Mouse (Mus musculus): Measurements from ENCODE around the gene Nt5m. TPM values are rescaled to one million over a fixed set of nuclear protein-coding genes. Genes with fewer than 3 reads are reported as not detected.
A peak's percentile ranks its signal among the peaks of the same experiment; 100 is the strongest.

Gene Nt5m
- 6.1 and 6.2 TPM in 2 replicates for total RNA-seq (2017)

DNA sequence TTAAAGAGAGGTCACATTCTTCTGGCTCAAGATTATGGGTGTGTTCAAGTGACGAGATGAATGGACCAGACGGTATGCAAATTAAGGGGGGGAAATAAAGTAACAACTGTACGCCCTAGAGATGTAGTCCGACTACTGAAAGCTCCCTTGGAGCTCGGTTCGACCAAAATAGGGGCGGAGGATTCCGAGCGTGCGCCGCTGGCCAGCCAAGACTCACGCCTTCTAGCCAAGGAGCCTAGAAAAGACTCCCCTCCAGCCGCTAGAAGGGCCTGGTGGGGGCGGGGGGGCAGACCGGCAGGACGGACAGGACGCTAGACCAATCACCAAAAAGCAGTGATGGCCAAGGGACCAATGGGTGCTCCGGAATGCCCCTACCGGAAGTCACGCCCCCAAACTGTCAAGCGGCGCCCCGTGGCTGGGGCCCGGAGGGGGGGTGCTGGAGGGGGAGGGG, at the start of gene Nt5m:
TSS of gene Nt5m (plus strand) at position 440 of the 451 bp plus-strand sequence.
- peak; percentile 90 for ATAC-seq (ENCODE audit: extremely low read depth, insufficient number of reproducible peaks, low FRiP score, poor library complexity, severe bottlenecking)

- no peak for ATAC-seq (ENCODE audit: extremely low read depth, insufficient number of reproducible peaks, low FRiP score, poor library complexity, severe bottlenecking)
These were observed 45.9 kb upstream of the Nt5m start for GRCm38 (mm10) chr11:59793390-59793789.

- no peak for ATAC-seq (ENCODE audit: extremely low read depth, insufficient number of reproducible peaks, low FRiP score, poor library complexity, severe bottlenecking)
These were observed 38.8 kb upstream of the Nt5m start for GRCm38 (mm10) chr11:59800412-59800811.

DNA sequence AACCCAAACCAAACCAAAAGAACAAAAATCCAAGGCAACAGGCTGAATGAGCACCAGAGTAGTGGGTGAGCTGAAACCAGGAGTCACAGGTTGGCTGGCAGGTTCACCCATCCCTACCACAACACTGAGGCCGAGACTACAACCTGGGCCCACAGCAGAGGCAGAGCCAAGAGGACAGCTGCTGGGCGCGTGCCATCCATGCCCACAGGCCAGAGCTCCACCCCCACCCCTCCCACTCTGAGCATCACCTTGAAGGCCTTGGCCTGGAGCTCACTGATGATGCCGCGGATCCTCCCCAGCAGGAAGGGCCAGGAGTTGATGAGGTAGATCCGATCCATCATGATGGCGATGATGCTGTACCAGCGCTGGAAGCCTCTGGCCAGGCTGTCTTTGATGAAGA, 37.4 kb upstream of the Nt5m start:
- ATAC-seq (ENCODE audit: extremely low read depth, insufficient number of reproducible peaks, low FRiP score, poor library complexity, severe bottlenecking) = no peak

GRCm38 (mm10) chr11:59803516-59803915, 35.7 kb upstream of the Nt5m start:
- no peak for ATAC-seq (ENCODE audit: extremely low read depth, insufficient number of reproducible peaks, low FRiP score, poor library complexity, severe bottlenecking)

DNA sequence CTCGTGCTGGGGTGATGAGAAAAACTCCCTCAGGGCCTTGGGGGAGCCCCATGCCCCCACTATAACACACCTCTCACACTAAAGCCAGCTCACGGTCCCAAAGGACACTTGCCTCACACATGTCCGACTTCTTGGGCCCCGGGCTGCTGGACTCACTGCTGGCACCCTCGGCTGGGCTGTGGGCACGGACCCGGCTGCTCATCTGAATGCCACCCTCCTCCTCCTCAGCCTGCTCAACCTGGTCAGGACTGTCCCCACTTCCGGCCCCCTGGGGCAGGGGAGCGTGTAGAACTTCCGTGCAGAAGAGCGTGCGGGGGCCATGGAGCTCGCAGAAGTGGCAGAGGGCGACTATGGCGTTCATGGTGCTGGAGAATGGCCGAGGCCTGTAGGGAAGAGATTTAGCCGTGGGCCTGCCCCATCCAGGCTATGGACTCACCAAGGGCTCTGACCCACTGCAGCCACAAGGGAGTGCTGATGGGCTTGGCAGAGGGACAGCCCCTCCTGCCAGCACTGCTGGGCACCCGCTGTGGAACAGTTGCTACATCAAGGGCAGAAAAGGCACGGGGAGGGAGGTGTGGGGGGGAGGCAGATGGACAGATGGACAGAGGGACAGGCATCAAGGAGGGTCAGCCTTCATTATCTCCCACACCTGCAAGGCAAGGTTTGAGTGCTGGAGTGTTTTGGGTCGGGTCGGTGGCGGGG, 34.7 kb upstream of the Nt5m start:
- no peak for ATAC-seq (ENCODE audit: extremely low read depth, insufficient number of reproducible peaks, low FRiP score, poor library complexity, severe bottlenecking)

DNA sequence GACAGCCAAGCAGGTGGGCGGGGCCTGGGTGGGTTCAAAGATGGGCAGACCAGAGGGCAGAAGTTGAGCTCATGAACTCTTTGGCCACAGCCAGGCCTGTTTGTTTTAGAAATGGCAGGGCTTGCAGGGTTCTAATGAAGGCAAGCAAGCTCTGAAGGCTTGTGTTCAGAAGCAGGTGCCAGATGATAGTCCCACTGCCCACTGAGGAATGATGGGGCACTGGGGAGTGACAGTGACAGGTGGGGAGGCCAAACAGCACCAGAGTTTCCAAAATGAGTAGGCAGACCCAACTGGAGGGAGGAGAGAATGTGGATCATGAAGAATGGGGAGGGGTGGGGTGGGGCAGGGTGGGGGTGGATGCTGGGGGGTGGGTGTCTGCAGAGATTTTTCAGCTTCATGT, 34.0 kb upstream of the Nt5m start:
- no peak for ATAC-seq (ENCODE audit: extremely low read depth, insufficient number of reproducible peaks, low FRiP score, poor library complexity, severe bottlenecking)

- no peak for ATAC-seq (ENCODE audit: extremely low read depth, insufficient number of reproducible peaks, low FRiP score, poor library complexity, severe bottlenecking)
These were observed 33.6 kb upstream of the Nt5m start for GRCm38 (mm10) chr11:59805656-59806055.

DNA sequence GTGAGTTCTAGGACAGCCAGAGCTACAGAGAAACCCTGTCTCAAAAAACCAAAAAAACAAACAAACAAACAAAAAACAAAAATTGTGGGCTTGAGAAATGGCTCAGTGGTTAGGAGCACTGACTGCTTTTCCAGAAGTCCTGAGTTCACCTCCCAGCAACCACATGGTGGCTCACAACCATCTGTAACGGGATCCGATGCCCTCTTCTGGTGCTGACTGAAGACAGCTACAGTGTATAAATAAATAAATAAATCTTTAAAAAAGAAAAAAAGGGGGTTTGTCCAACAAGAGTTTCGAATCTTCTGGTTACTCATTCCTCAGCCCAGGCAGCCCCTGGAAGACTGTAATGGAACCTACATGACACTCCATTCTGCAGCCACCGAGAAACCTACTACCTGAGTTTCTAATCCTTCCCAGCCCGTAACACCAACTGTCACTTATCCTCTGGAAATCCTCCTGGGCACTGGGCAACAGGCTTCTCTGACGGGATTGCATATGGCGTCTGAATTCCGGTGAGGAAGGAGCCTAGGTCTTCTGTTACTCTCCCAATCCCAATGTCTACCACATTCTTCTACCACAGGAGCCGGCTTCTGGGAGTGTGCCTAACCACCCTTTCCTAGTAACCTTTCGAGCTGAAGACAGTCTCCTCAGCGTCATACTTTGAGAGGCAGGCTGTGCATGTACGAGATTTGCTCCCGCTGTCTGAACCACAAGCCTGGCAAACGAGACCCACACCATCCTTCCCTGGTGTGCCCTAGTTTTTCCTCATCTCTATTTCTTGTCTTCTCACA, 30.9 kb upstream of the Nt5m start:
- no peak for ATAC-seq (ENCODE audit: extremely low read depth, insufficient number of reproducible peaks, low FRiP score, poor library complexity, severe bottlenecking)

GRCm38 (mm10) chr11:59809071-59809669, 30.1 kb upstream of the Nt5m start:
- ATAC-seq (ENCODE audit: extremely low read depth, insufficient number of reproducible peaks, low FRiP score, poor library complexity, severe bottlenecking) = peak; percentile 45

GRCm38 (mm10) chr11:59809670-59810474, 29.4 kb upstream of the Nt5m start, which contains the start of gene Flcn:
Gene Flcn (minus strand): TSS chr11:59810016.
- ATAC-seq (ENCODE audit: extremely low read depth, insufficient number of reproducible peaks, low FRiP score, poor library complexity, severe bottlenecking) = peak; percentile 82

GRCm38 (mm10) chr11:59810480-59811158, 28.6 kb upstream of the Nt5m start:
- ATAC-seq (ENCODE audit: extremely low read depth, insufficient number of reproducible peaks, low FRiP score, poor library complexity, severe bottlenecking) = no peak

GRCm38 (mm10) chr11:59811211-59811610, 28.0 kb upstream of the Nt5m start:
- ATAC-seq (ENCODE audit: extremely low read depth, insufficient number of reproducible peaks, low FRiP score, poor library complexity, severe bottlenecking) = no peak

GRCm38 (mm10) chr11:59813276-59813675, 26.0 kb upstream of the Nt5m start:
- ATAC-seq (ENCODE audit: extremely low read depth, insufficient number of reproducible peaks, low FRiP score, poor library complexity, severe bottlenecking) = no peak

GRCm38 (mm10) chr11:59814311-59814710, 24.9 kb upstream of the Nt5m start:
- ATAC-seq (ENCODE audit: extremely low read depth, insufficient number of reproducible peaks, low FRiP score, poor library complexity, severe bottlenecking) = no peak

- no peak for ATAC-seq (ENCODE audit: extremely low read depth, insufficient number of reproducible peaks, low FRiP score, poor library complexity, severe bottlenecking)
These were observed 24.3 kb upstream of the Nt5m start for GRCm38 (mm10) chr11:59814936-59815335.

- ATAC-seq (ENCODE audit: extremely low read depth, insufficient number of reproducible peaks, low FRiP score, poor library complexity, severe bottlenecking) = no peak
These were observed 23.7 kb upstream of the Nt5m start for GRCm38 (mm10) chr11:59815482-59816065.

- no peak for ATAC-seq (ENCODE audit: extremely low read depth, insufficient number of reproducible peaks, low FRiP score, poor library complexity, severe bottlenecking)
These were observed 21.3 kb upstream of the Nt5m start for GRCm38 (mm10) chr11:59817916-59818315.
